Mouse (Mus musculus) CH12.LX (cell line): ENCODE measurements around the gene Pex16. TPM values are rescaled to one million over a fixed set of nuclear protein-coding genes. Genes with fewer than 3 reads are reported as not detected.

ENCODE experiments used
- DNase-seq: peaks from one replicate; pipeline ENCODE4 v3.0.0-alpha.2; 2013; ENCODE audit errors: extremely low read depth
- H3K27ac ChIP-seq: 2 replicates; pipeline ENCODE4 v1.5.1; 2012; ENCODE audit warnings: low read depth, mild to moderate bottlenecking, control low read depth, moderate library complexity; ENCODE audit not compliant: insufficient read depth
- H3K27me3 ChIP-seq: replicated peaks from 2 replicates; pipeline ENCODE3; 2012; ENCODE audit warnings: inconsistent platforms
- H3K36me3 ChIP-seq, 2 experiments: replicated peaks in 1 of 2; 2 replicates each; pipeline versions ENCODE3 to v1.6.1; 2012; ENCODE audit warnings: inconsistent platforms in 1 of 2, low read length in 1 of 2, mild to moderate bottlenecking in 1 of 2, mixed read lengths in 1 of 2, moderate library complexity in 1 of 2; ENCODE audit not compliant: control insufficient read depth in 1 of 2, insufficient read depth in 1 of 2
- H3K4me1 ChIP-seq, 2 experiments: 2 replicates each; pipeline ENCODE4 v1.6.1; 2012; ENCODE audit warnings: inconsistent platforms in 1 of 2, moderate library complexity in 1 of 2; ENCODE audit not compliant: insufficient read depth in 2 of 2, control insufficient read depth in 1 of 2
- H3K4me2 ChIP-seq: 2 replicates; pipeline ENCODE4 v1.6.1; 2012; ENCODE audit warnings: low read depth, mild to moderate bottlenecking, control low read depth; ENCODE audit not compliant: poor library complexity, insufficient read depth, severe bottlenecking
- H3K4me3 ChIP-seq, 3 experiments: fragments of 150-350 bp in 1 of 3; sonication (generic) in 1 of 3; replicated peaks in 1 of 3; 2 replicates each; pipeline versions ENCODE3 to v1.5.1; 2011 to 2012; ENCODE audit warnings: low read depth in 2 of 3, low read length in 2 of 3, mild to moderate bottlenecking in 2 of 3, moderate library complexity in 2 of 3, control low read depth in 1 of 3, improper control_type of control experiment in 1 of 3, inconsistent platforms in 1 of 3, mixed read lengths in 1 of 3; ENCODE audit not compliant: poor library complexity in 1 of 3
- H3K79me2 ChIP-seq: replicated peaks from 2 replicates; pipeline ENCODE4 v1.6.1; 2012; ENCODE audit warnings: mild to moderate bottlenecking, moderate library complexity; ENCODE audit not compliant: control insufficient read depth, poor library complexity, insufficient read depth, severe bottlenecking; ENCODE audit errors: extremely low read depth
- H3K9ac ChIP-seq: 2 replicates; pipeline ENCODE4 v1.6.1; 2012; ENCODE audit warnings: low read depth, mild to moderate bottlenecking, control low read depth, moderate library complexity; ENCODE audit not compliant: insufficient read depth
- H3K9me3 ChIP-seq: replicated peaks from 2 replicates; pipeline ENCODE3; 2012; ENCODE audit warnings: low read length, inconsistent platforms, mixed read lengths
- BHLHE40 ChIP-seq: IDR thresholded peaks from 2 replicates; pipeline ENCODE4 v1.6.1; 2011; ENCODE audit warnings: mild to moderate bottlenecking, low read depth, low read length, improper control_type of control experiment
- CHD2 ChIP-seq: IDR thresholded peaks from 2 replicates; pipeline ENCODE4 v1.6.1; 2011; ENCODE audit warnings: low read length, improper control_type of control experiment
- CTCF ChIP-seq, 2 experiments: IDR thresholded peaks in 1 of 2; conservative IDR thresholded peaks in 1 of 2; 2 replicates each; pipeline ENCODE4 v1.5.1; 2011 to 2012; ENCODE audit warnings: low read depth in 2 of 2, low read length in 2 of 2, improper control_type of control experiment in 1 of 2, inconsistent platforms in 1 of 2, mild to moderate bottlenecking in 1 of 2, moderate library complexity in 1 of 2
- E2F4 ChIP-seq: IDR thresholded peaks from 2 replicates; pipeline ENCODE4 v1.6.1; 2011; ENCODE audit warnings: low read depth, low read length, improper control_type of control experiment; ENCODE audit not compliant: insufficient replicate concordance
- ELF1 ChIP-seq: IDR thresholded peaks from 2 replicates; pipeline ENCODE4 v1.6.1; 2014; ENCODE audit warnings: low read depth, mild to moderate bottlenecking, inconsistent platforms, low read length, improper control_type of control experiment
- IRF4 ChIP-seq: IDR thresholded peaks from 2 replicates; pipeline ENCODE4 v1.6.1; 2014; ENCODE audit warnings: low read depth, mild to moderate bottlenecking, inconsistent platforms, low read length, improper control_type of control experiment
- JUN ChIP-seq: IDR thresholded peaks from 2 replicates; pipeline ENCODE4 v1.6.1; 2011; ENCODE audit warnings: low read depth, mild to moderate bottlenecking, low read length, improper control_type of control experiment, moderate library complexity; ENCODE audit not compliant: insufficient read depth
- JUND ChIP-seq: conservative IDR thresholded peaks from 2 replicates; pipeline ENCODE4 v1.6.1; 2011; ENCODE audit warnings: low read depth, low read length, improper control_type of control experiment
- KAT2A ChIP-seq: IDR thresholded peaks from 2 replicates; pipeline ENCODE4 v1.6.1; 2012; ENCODE audit warnings: low read length, improper control_type of control experiment, inconsistent platforms; ENCODE audit not compliant: insufficient replicate concordance
- MAX ChIP-seq: IDR thresholded peaks from 2 replicates; pipeline ENCODE4 v1.6.1; 2011; ENCODE audit warnings: low read length, improper control_type of control experiment
- MAZ ChIP-seq: IDR thresholded peaks from 2 replicates; pipeline ENCODE4 v1.6.1; 2012; ENCODE audit warnings: low read depth, mild to moderate bottlenecking, inconsistent platforms, low read length, improper control_type of control experiment, moderate library complexity
- MXI1 ChIP-seq: IDR thresholded peaks from 2 replicates; pipeline ENCODE4 v1.6.1; 2011; ENCODE audit warnings: mild to moderate bottlenecking, low read depth, low read length, improper control_type of control experiment
- MYC ChIP-seq: IDR thresholded peaks from 2 replicates; pipeline ENCODE4 v1.6.1; 2011; ENCODE audit warnings: low read depth, mild to moderate bottlenecking, improper control_type of control experiment, low read length
- NELFE ChIP-seq: IDR thresholded peaks from 2 replicates; pipeline ENCODE4 v1.6.1; 2011; ENCODE audit warnings: low read depth, low read length, improper control_type of control experiment
- POLR2AphosphoS2 ChIP-seq: IDR thresholded peaks from 2 replicates; pipeline ENCODE4 v1.6.1; 2011; ENCODE audit warnings: low read depth, low read length, improper control_type of control experiment
- RAD21 ChIP-seq: IDR thresholded peaks from 2 replicates; pipeline ENCODE4 v1.6.1; 2011; ENCODE audit warnings: low read depth, mild to moderate bottlenecking, low read length, improper control_type of control experiment, moderate library complexity
- RCOR1 ChIP-seq: conservative IDR thresholded peaks from 2 replicates; pipeline ENCODE4 v1.6.1; 2012; ENCODE audit warnings: low read depth, mild to moderate bottlenecking, inconsistent platforms, low read length, improper control_type of control experiment
- SIN3A ChIP-seq: IDR thresholded peaks from 2 replicates; pipeline ENCODE4 v1.6.1; 2012; ENCODE audit warnings: low read length, improper control_type of control experiment, inconsistent platforms
- SMC3 ChIP-seq: IDR thresholded peaks from 2 replicates; pipeline ENCODE4 v1.6.1; 2011; ENCODE audit warnings: low read depth, low read length, improper control_type of control experiment
- TBP ChIP-seq: conservative IDR thresholded peaks from 2 replicates; pipeline ENCODE4 v1.6.1; 2011; ENCODE audit warnings: low read depth, low read length, improper control_type of control experiment
- TCF12 ChIP-seq: IDR thresholded peaks from 2 replicates; pipeline ENCODE4 v1.6.1; 2014; ENCODE audit warnings: low read depth, mild to moderate bottlenecking, inconsistent platforms, low read length, improper control_type of control experiment
- UBTF ChIP-seq: IDR thresholded peaks from 2 replicates; pipeline ENCODE4 v1.6.1; 2012; ENCODE audit warnings: low read depth, mild to moderate bottlenecking, inconsistent platforms, low read length, improper control_type of control experiment, moderate library complexity
- USF2 ChIP-seq: conservative IDR thresholded peaks from 2 replicates; pipeline ENCODE4 v1.6.1; 2011; ENCODE audit warnings: low read depth, low read length, improper control_type of control experiment
- ZMIZ1 ChIP-seq: IDR thresholded peaks from 2 replicates; pipeline ENCODE4 v1.6.1; 2012; ENCODE audit warnings: low read depth, mild to moderate bottlenecking, inconsistent platforms, low read length, improper control_type of control experiment
- ZNF384 ChIP-seq: IDR thresholded peaks from 2 replicates; pipeline ENCODE4 v1.6.1; 2012; ENCODE audit warnings: low read depth, low read length, improper control_type of control experiment, inconsistent platforms
- dilution Hi-C: fragments of 300-500 bp; cut with MboI; formaldehyde crosslinking; loops from 2 replicates; pipeline ENCODE4 v1.14.3; 2020; ENCODE audit warnings: low sequenced_read_pairs; ENCODE audit not compliant: extremely low pct_unique_long_range_greater_than_20kb, extremely low pct_ligation_motif_present
- in situ Hi-C: fragments of 300-500 bp; cut with MboI; formaldehyde crosslinking; loops from 3 replicates; pipeline ENCODE4 v1.14.3; 2019; ENCODE audit warnings: low sequenced_read_pairs, low pct_ligation_motif_present, low pct_unique_long_range_greater_than_20kb, mixed read lengths
- polyA plus RNA-seq: library from polyadenylated mRNA; unstranded; fragments of >175 nt; gene quantifications from 2 replicates; pipeline ENCODE4 v1.2.1, GENCODE M21; 2012; ENCODE audit warnings: low read depth; ENCODE audit not compliant: insufficient read length
- total RNA-seq, 2 experiments: library from RNA; depleted of rRNA; stranded (reverse); fragments of 300-350 nt in 1 of 2; fragments of >200 nt in 1 of 2; gene quantifications; 2 replicates each; pipeline ENCODE4 v1.2.3; 2012 to 2014

The Pex16 gene
- total and polyA plus RNA-seq, 3 experiments: 28.7 to 44.0 (median 36.6) TPM

GRCm38 (mm10) chr2:92328206-92328605, 46.3 kb upstream of the Pex16 start:
- Histone ChIP-seq H3K27ac (no peak overlapping the region), H3K9ac (no peak overlapping the region), H3K36me3 (peaks cover 47 to 86% of the 10 kb centered on the region in 2 experiments), H3K4me1 (peaks cover 0 to 8% of the 10 kb centered on the region in 2 experiments; a peak in 1 of 4 replicates), H3K9me3 (no peaks in the 10 kb centered on the region), H3K4me3 (no peak overlapping the region), H3K79me2 (no peaks in the 10 kb centered on the region), H3K27me3 (no peaks in the 10 kb centered on the region)
- DNase-seq: no peak
- in situ Hi-C loops: no loop called here
- dilution Hi-C loops: no loop called here
- TF ChIP-seq SIN3A: no peak
- TF ChIP-seq E2F4: no peak
- no peak for TF ChIP-seq ZNF384
- TF ChIP-seq RCOR1: no peak
- no peak for TF ChIP-seq KAT2A
- TF ChIP-seq ZMIZ1: no peak
- no peak for TF ChIP-seq MYC
- no peak for TF ChIP-seq MAZ
- TF ChIP-seq POLR2AphosphoS2: no peak
- TF ChIP-seq JUN: no peak
- no peak for TF ChIP-seq JUND
- TF ChIP-seq, all 38 proteins: peak for 0
- no peak overlapping the region for H3K4me2 ChIP-seq

GRCm38 (mm10) chr2:92330840-92331239, 43.6 kb upstream of the Pex16 start:
- H3K27ac ChIP-seq: no peak overlapping the region
- dilution Hi-C loops (no loop called here), in situ Hi-C loops (no loop called here)
- H3K9me3 ChIP-seq: no peaks in the 10 kb centered on the region
- no peaks in the 10 kb centered on the region for H3K79me2 ChIP-seq
- peak; percentile 61 for TF ChIP-seq SMC3
- TF ChIP-seq ELF1: no peak
- TF ChIP-seq RAD21: peak; percentile 38
- TF ChIP-seq CTCF (conservative IDR thresholded peaks at IDR 0.05 in 1 of 2, IDR thresholded peaks at IDR 0.05 in 1 of 2; ENCODE audit: low read depth in 2 of 2, low read length in 2 of 2): peak; percentile 37 to 74; a peak in 3 of 4 replicates
- DNase-seq: peak; percentile 38
- no peaks in the 10 kb centered on the region for H3K27me3 ChIP-seq
- no peak overlapping the region for H3K4me2 ChIP-seq
- peaks cover 0 to 8% of the 10 kb centered on the region in 2 experiments; a peak in 1 of 4 replicates for H3K4me1 ChIP-seq
- no peak overlapping the region for H3K4me3 ChIP-seq
- peaks cover 56 to 87% of the 10 kb centered on the region in 2 experiments for H3K36me3 ChIP-seq
- no peak overlapping the region for H3K9ac ChIP-seq

- Histone ChIP-seq H3K27me3 (no peaks in the 10 kb centered on the region), H3K36me3 (peaks cover 53 to 85% of the 10 kb centered on the region in 2 experiments), H3K79me2 (no peaks in the 10 kb centered on the region), H3K4me3 (no peak overlapping the region), H3K9ac (no peak overlapping the region), H3K4me2 (no peak overlapping the region), H3K4me1 (peaks cover 0 to 5% of the 10 kb centered on the region in 2 experiments; a peak in 1 of 4 replicates), H3K9me3 (no peaks in the 10 kb centered on the region), H3K27ac (no peak overlapping the region)
- dilution Hi-C loops (no loop called here), in situ Hi-C loops (no loop called here)
- peak; percentile 29 for DNase-seq
- TF ChIP-seq USF2 (no peak), IRF4 (no peak), BHLHE40 (no peak), TBP (no peak), JUN (no peak), SMC3 (peak; percentile 40), ZMIZ1 (no peak), MAZ (no peak), E2F4 (no peak), SIN3A (no peak), UBTF (no peak), MXI1 (no peak), JUND (no peak), CTCF (conservative IDR thresholded peaks at IDR 0.05 in 1 of 2, IDR thresholded peaks at IDR 0.05 in 1 of 2; ENCODE audit: low read depth in 2 of 2, low read length in 2 of 2) (peak in 1 of 2 experiments; percentile 68; a peak in 2 of 4 replicates), KAT2A (no peak), NELFE (no peak), MAX (0 out of 2 replicates have a peak, but pooled peaks have one; percentile 20), RAD21 (peak; percentile 60), CHD2 (no peak), TCF12 (no peak)
These were observed 43.1 kb upstream of the Pex16 start for GRCm38 (mm10) chr2:92331410-92331809.
